Mouse (Mus musculus) forebrain, embryonic 13.5 days (tissue): Measurements from ENCODE around the gene Arhgap15. TPM values are rescaled to one million over a fixed set of nuclear protein-coding genes. Genes with fewer than 3 reads are reported as not detected.

Source experiments
- ATAC-seq: fragments of 200-750 bp; cut with Nextera tagmentation; 2 replicates; pipeline ENCODE4 v1.8.0; 2017
- H3K27ac ChIP-seq: fragments of 300-500 bp; sonication (generic); 2 replicates; pipeline ENCODE4 v1.5.1; 2015; ENCODE audit warnings: inconsistent platforms, mild to moderate bottlenecking, moderate library complexity
- H3K27me3 ChIP-seq: fragments of 300-500 bp; sonication (generic); 2 replicates; pipeline ENCODE4 v1.6.1; 2015; ENCODE audit warnings: mild to moderate bottlenecking, inconsistent platforms
- H3K36me3 ChIP-seq: fragments of 300-500 bp; sonication (generic); 2 replicates; pipeline ENCODE4 v1.6.1; 2015; ENCODE audit warnings: mild to moderate bottlenecking, inconsistent platforms; ENCODE audit not compliant: poor library complexity, severe bottlenecking
- H3K4me1 ChIP-seq: fragments of 300-500 bp; sonication (generic); 2 replicates; pipeline ENCODE4 v1.6.1; 2015; ENCODE audit warnings: inconsistent platforms
- H3K4me2 ChIP-seq: fragments of 300-500 bp; sonication (generic); 2 replicates; pipeline ENCODE4 v1.6.1; 2015; ENCODE audit warnings: inconsistent platforms, mild to moderate bottlenecking, moderate library complexity
- H3K4me3 ChIP-seq: fragments of 300-500 bp; sonication (generic); 2 replicates; pipeline ENCODE4 v1.5.1; 2015; ENCODE audit warnings: mild to moderate bottlenecking, inconsistent platforms
- H3K9ac ChIP-seq: fragments of 300-500 bp; sonication (generic); 2 replicates; pipeline ENCODE4 v1.6.1; 2015; ENCODE audit warnings: mild to moderate bottlenecking, inconsistent platforms
- H3K9me3 ChIP-seq: fragments of 300-500 bp; sonication (generic); replicated peaks from 2 replicates; pipeline ENCODE4 v1.6.1; 2016; ENCODE audit warnings: inconsistent platforms
- WGBS: fragments of 180-500 bp; shearing (Covaris S2); methylation state at CpG from one replicate; pipeline ENCODE4 v1.1.7; 2015; 5-methylcytosine and 5-hydroxymethylcytosine counted together
- polyA plus RNA-seq: library from polyadenylated mRNA; unstranded; fragments of >200 nt; fragmentation: Nextera tagmentation; extraction: Ambion mirVana; gene quantifications from 2 replicates; pipeline ENCODE4 v1.2.1, GENCODE M21; 2015

Arhgap15 gene
- polyA plus RNA-seq, 1 experiment from 2014 or later, result 0.68 TPM

DNA sequence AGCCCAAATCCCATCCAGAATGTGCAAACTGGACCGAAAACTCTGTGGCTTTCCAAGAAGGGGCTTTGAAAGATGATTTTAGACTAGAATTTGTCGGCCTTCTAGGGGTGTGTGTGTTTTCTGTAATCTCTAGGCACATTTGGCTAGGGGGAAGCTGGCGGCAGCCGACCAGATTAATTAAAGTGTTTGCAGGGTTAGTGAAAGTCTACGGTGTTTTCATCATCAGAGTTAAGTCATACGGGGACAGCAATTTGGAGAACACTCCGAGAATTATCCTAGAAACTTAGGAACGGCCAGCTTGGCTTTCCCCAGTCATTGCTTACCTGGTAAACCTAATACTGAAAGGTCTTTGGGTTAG lies 356.6 kb downstream of the Arhgap15 start:
- Histone ChIP-seq H3K4me2 (peak overlapping the region; percentile 24; the same call in 1 of the 2 replicates), H3K27me3 (no peaks in the 10 kb centered on the region), H3K9ac (no peak overlapping the region), H3K4me1 (peaks cover 12% of the 10 kb centered on the region), H3K9me3 (no peaks in the 10 kb centered on the region), H3K4me3 (no peak overlapping the region), H3K27ac (no peak overlapping the region; the same call in 1 of the 2 replicates), H3K36me3 (no peaks in the 10 kb centered on the region)
- 73% methylated on average over 8 of the region's 8 CpGs for WGBS
- no peak for ATAC-seq

- 86% methylated on average over 8 of the region's 8 CpGs for WGBS
- Histone ChIP-seq H3K9ac (no peak overlapping the region), H3K27me3 (no peaks in the 10 kb centered on the region), H3K9me3 (no peaks in the 10 kb centered on the region), H3K4me3 (no peak overlapping the region), H3K36me3 (no peaks in the 10 kb centered on the region), H3K4me2 (no peak overlapping the region), H3K4me1 (peaks cover 12% of the 10 kb centered on the region), H3K27ac (no peak overlapping the region)
- no peak for ATAC-seq
These were observed 357.7 kb downstream of the Arhgap15 start for GRCm38 (mm10) chr2:44106359-44106758.

- Histone ChIP-seq H3K4me1 (no peaks in the 10 kb centered on the region), H3K4me2 (no peak overlapping the region), H3K36me3 (no peaks in the 10 kb centered on the region), H3K27me3 (no peaks in the 10 kb centered on the region), H3K4me3 (no peak overlapping the region), H3K27ac (no peak overlapping the region), H3K9ac (no peak overlapping the region), H3K9me3 (no peaks in the 10 kb centered on the region)
- WGBS, result 90% methylated on average over 3 of the region's 3 CpGs
- ATAC-seq, result no peak
These were observed 362.7 kb downstream of the Arhgap15 start for GRCm38 (mm10) chr2:44111276-44111675.

GRCm38 (mm10) chr2:44112990-44113798 lies 364.6 kb downstream of the Arhgap15 start:
- 85% methylated on average over 9 of the region's 9 CpGs for WGBS
- Histone ChIP-seq H3K4me3 (no peak overlapping the region), H3K9me3 (no peaks in the 10 kb centered on the region), H3K36me3 (no peaks in the 10 kb centered on the region), H3K9ac (no peak overlapping the region), H3K4me1 (no peaks in the 10 kb centered on the region), H3K27ac (no peak overlapping the region), H3K4me2 (no peak overlapping the region), H3K27me3 (no peaks in the 10 kb centered on the region)
- no peak for ATAC-seq

- no peak overlapping the region for H3K4me3 ChIP-seq
- no peak overlapping the region for H3K9ac ChIP-seq
- no peak overlapping the region for H3K27ac ChIP-seq
- H3K36me3 ChIP-seq, result no peaks in the 10 kb centered on the region
- H3K4me1 ChIP-seq, result no peaks in the 10 kb centered on the region
- H3K27me3 ChIP-seq, result no peaks in the 10 kb centered on the region
- WGBS, result 50% methylated on average over 2 of the region's 2 CpGs
- no peak for ATAC-seq
- H3K9me3 ChIP-seq, result no peaks in the 10 kb centered on the region
- no peak overlapping the region for H3K4me2 ChIP-seq
These were observed 365.7 kb downstream of the Arhgap15 start for GRCm38 (mm10) chr2:44114296-44114695.

GRCm38 (mm10) chr2:44121162-44121561 lies 372.5 kb downstream of the Arhgap15 start:
- H3K4me3 ChIP-seq, result no peak overlapping the region
- H3K9me3 ChIP-seq, result no peaks in the 10 kb centered on the region
- no peaks in the 10 kb centered on the region for H3K36me3 ChIP-seq
- no peaks in the 10 kb centered on the region for H3K27me3 ChIP-seq
- 87% methylated on average over 5 of the region's 5 CpGs for WGBS
- no peaks in the 10 kb centered on the region for H3K4me1 ChIP-seq
- H3K27ac ChIP-seq, result no peak overlapping the region
- no peak for ATAC-seq
- H3K4me2 ChIP-seq, result no peak overlapping the region
- no peak overlapping the region for H3K9ac ChIP-seq

GRCm38 (mm10) chr2:44123246-44123645 lies 374.6 kb downstream of the Arhgap15 start:
- no peak for ATAC-seq
- WGBS, result 95% methylated on average over 2 of the region's 2 CpGs
- Histone ChIP-seq H3K4me1 (no peaks in the 10 kb centered on the region), H3K27me3 (no peaks in the 10 kb centered on the region), H3K36me3 (no peaks in the 10 kb centered on the region), H3K27ac (no peak overlapping the region), H3K9me3 (no peaks in the 10 kb centered on the region), H3K9ac (no peak overlapping the region), H3K4me2 (no peak overlapping the region), H3K4me3 (no peak overlapping the region)

DNA sequence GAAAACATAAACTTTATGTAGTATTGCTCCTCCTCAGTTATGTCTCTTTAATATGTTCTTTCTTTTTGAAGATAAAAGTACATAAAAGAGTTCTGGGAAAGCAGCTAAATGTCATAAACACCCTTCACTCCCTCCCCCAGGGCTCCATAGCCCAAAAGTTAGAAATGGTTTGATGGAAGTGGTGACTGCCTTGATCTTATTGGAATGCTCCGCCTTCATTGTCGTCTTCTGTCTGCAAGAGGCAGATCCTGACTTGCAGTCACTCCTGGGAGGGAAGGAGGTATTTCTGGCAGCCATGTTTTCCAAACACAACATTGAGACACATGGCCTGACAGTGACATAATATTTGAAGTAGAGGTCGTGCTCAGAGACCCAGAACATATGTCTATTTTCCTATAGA lies 375.5 kb downstream of the Arhgap15 start:
- ATAC-seq, result no peak
- Histone ChIP-seq H3K4me2 (no peak overlapping the region), H3K36me3 (no peaks in the 10 kb centered on the region), H3K27me3 (no peaks in the 10 kb centered on the region), H3K27ac (no peak overlapping the region), H3K9ac (no peak overlapping the region), H3K4me1 (no peaks in the 10 kb centered on the region), H3K4me3 (no peak overlapping the region), H3K9me3 (no peaks in the 10 kb centered on the region)
- 77% methylated on average over 3 of the region's 3 CpGs for WGBS

- no peak for ATAC-seq
- Histone ChIP-seq H3K4me2 (no peak overlapping the region), H3K36me3 (no peaks in the 10 kb centered on the region), H3K4me1 (no peaks in the 10 kb centered on the region), H3K9me3 (no peaks in the 10 kb centered on the region), H3K27ac (no peak overlapping the region), H3K4me3 (no peak overlapping the region), H3K9ac (no peak overlapping the region), H3K27me3 (no peaks in the 10 kb centered on the region)
- 93% methylated on average over 3 of the region's 3 CpGs for WGBS
These were observed 376.1 kb downstream of the Arhgap15 start for GRCm38 (mm10) chr2:44124683-44125082.

GRCm38 (mm10) chr2:44126044-44126695 lies 377.5 kb downstream of the Arhgap15 start:
- no peak overlapping the region for H3K4me2 ChIP-seq
- H3K27ac ChIP-seq, result no peak overlapping the region
- H3K27me3 ChIP-seq, result no peaks in the 10 kb centered on the region
- no peaks in the 10 kb centered on the region for H3K4me1 ChIP-seq
- no peak for ATAC-seq
- no peak overlapping the region for H3K9ac ChIP-seq
- WGBS, result 90% methylated on average over 1 of the region's 1 CpGs
- H3K4me3 ChIP-seq, result no peak overlapping the region
- no peaks in the 10 kb centered on the region for H3K9me3 ChIP-seq
- H3K36me3 ChIP-seq, result no peaks in the 10 kb centered on the region

GRCm38 (mm10) chr2:44129533-44129932 lies 380.9 kb downstream of the Arhgap15 start:
- Histone ChIP-seq H3K27ac (no peak overlapping the region), H3K27me3 (no peaks in the 10 kb centered on the region), H3K4me2 (no peak overlapping the region), H3K36me3 (no peaks in the 10 kb centered on the region), H3K4me1 (no peaks in the 10 kb centered on the region), H3K9ac (no peak overlapping the region), H3K9me3 (no peaks in the 10 kb centered on the region), H3K4me3 (no peak overlapping the region)
- ATAC-seq, result no peak
- WGBS, result 75% methylated on average over 3 of the region's 3 CpGs

- ATAC-seq, result no peak
These were observed 382.6 kb downstream of the Arhgap15 start for GRCm38 (mm10) chr2:44131271-44131670.

More at GRCm38 (mm10) chr2:44131271-44131670, 382.6 kb downstream of the Arhgap15 start:
- no peaks in the 10 kb centered on the region for H3K27me3 ChIP-seq
- no peak overlapping the region for H3K4me3 ChIP-seq
- no peaks in the 10 kb centered on the region for H3K4me1 ChIP-seq
- H3K9ac ChIP-seq, result no peak overlapping the region
- H3K9me3 ChIP-seq, result no peaks in the 10 kb centered on the region
- WGBS, result 85% methylated on average over 3 of the region's 3 CpGs
- H3K27ac ChIP-seq, result no peak overlapping the region
- no peak overlapping the region for H3K4me2 ChIP-seq
- H3K36me3 ChIP-seq, result no peaks in the 10 kb centered on the region
